Mouse (Mus musculus) left cerebral cortex, postnatal 4 days (tissue): Measurements from ENCODE around the gene Tmprss9. TPM values are rescaled to one million over a fixed set of nuclear protein-coding genes. Genes with fewer than 3 reads are reported as not detected.

Source experiments
- DNase-seq: peaks from one replicate; pipeline ENCODE4 v3.0.0-alpha.2; 2022
- intact Hi-C: fragments of 180-260 bp; cut with DNase I; formaldehyde crosslinking; loops from one replicate; pipeline ENCODE4 v1.15.1; 2025
- total RNA-seq, 2 experiments: library from RNA; stranded (reverse); gene quantifications; 2 replicates each; pipeline ENCODE4 v1.2.3; 2021

Tmprss9 gene
- total RNA-seq, 2 experiments from 2014 or later = 0.12 to 0.42 TPM

GRCm38 (mm10) chr10:80880131-80880641 lies 8.5 kb downstream of the Tmprss9 start:
- peak; percentile 64 for DNase-seq
- intact Hi-C loops = loop anchor here (5.0 kb wide), 1 partner anchor 58 kb away; no protein-coding TSS in a partner anchor

- intact Hi-C loops = loop anchor here (5.0 kb wide), 1 partner anchor 59 kb away; no protein-coding TSS in a partner anchor
- no peak for DNase-seq
Observed at GRCm38 (mm10) chr10:80880901-80881300, 9.3 kb downstream of the Tmprss9 start.

GRCm38 (mm10) chr10:80881301-80881700 lies 9.7 kb downstream of the Tmprss9 start:
- DNase-seq = peak; percentile 79
- intact Hi-C loops = loop anchor here (5.0 kb wide), 1 partner anchor 59 kb away; no protein-coding TSS in a partner anchor

GRCm38 (mm10) chr10:80887181-80887580 lies 15.5 kb downstream of the Tmprss9 start:
- intact Hi-C loops = no loop called here
- peak; percentile 70 for DNase-seq

- intact Hi-C loops = no loop called here
- DNase-seq = no peak
Observed at GRCm38 (mm10) chr10:80895100-80895499, 23.5 kb downstream of the Tmprss9 start.

GRCm38 (mm10) chr10:80895697-80896096 lies 24.0 kb downstream of the Tmprss9 start:
- intact Hi-C loops = no loop called here
- no peak for DNase-seq

- intact Hi-C loops = no loop called here
Observed at GRCm38 (mm10) chr10:80896581-80897485, 25.2 kb downstream of the Tmprss9 start.

GRCm38 (mm10) chr10:80897861-80898510 lies 26.3 kb downstream of the Tmprss9 start:
- DNase-seq = no peak
- intact Hi-C loops = no loop called here

More at GRCm38 (mm10) chr10:80896581-80897485, 25.2 kb downstream of the Tmprss9 start:
- DNase-seq = no peak

- intact Hi-C loops = no loop called here
- no peak for DNase-seq
Observed at GRCm38 (mm10) chr10:80899074-80899473, 27.4 kb downstream of the Tmprss9 start.

- intact Hi-C loops = no loop called here
Observed at GRCm38 (mm10) chr10:80899591-80900317, 28.1 kb downstream of the Tmprss9 start.

GRCm38 (mm10) chr10:80900318-80901247 lies 28.9 kb downstream of the Tmprss9 start, which contains the start of gene Timm13:
Gene Timm13, minus strand, starts transcription at chr10:80900969.
- intact Hi-C loops = no loop called here
- peak; percentile 99 for DNase-seq

More at GRCm38 (mm10) chr10:80899591-80900317, 28.1 kb downstream of the Tmprss9 start:
- no peak for DNase-seq

GRCm38 (mm10) chr10:80901409-80902272 lies 30.0 kb downstream of the Tmprss9 start:
- no peak for DNase-seq
- intact Hi-C loops = no loop called here

- DNase-seq = no peak
- intact Hi-C loops = no loop called here
Observed at GRCm38 (mm10) chr10:80902273-80902940, 30.8 kb downstream of the Tmprss9 start.

GRCm38 (mm10) chr10:80903282-80903681 lies 31.6 kb downstream of the Tmprss9 start:
- no peak for DNase-seq

GRCm38 (mm10) chr10:80904004-80904693 lies 32.5 kb downstream of the Tmprss9 start:
- intact Hi-C loops = no loop called here
- DNase-seq = no peak

More at GRCm38 (mm10) chr10:80903282-80903681, 31.6 kb downstream of the Tmprss9 start:
- intact Hi-C loops = no loop called here

GRCm38 (mm10) chr10:80904709-80905108 lies 33.1 kb downstream of the Tmprss9 start:
- intact Hi-C loops = no loop called here
- no peak for DNase-seq
